Mouse (Mus musculus): Measurements from ENCODE around the gene Sema4c. TPM values are rescaled to one million over a fixed set of nuclear protein-coding genes. Genes with fewer than 3 reads are reported as not detected.

The Sema4c gene
- total and polyA plus RNA-seq, 3 experiments: 0.19 to 1.4 TPM; not detected in 1

GRCm38 (mm10) chr1:36559888-36560287 lies 1.7 kb upstream of the Sema4c start:
- H3K79me2 ChIP-seq (ENCODE audit: control insufficient read depth, insufficient read depth, low read length, poor library complexity): no peaks in the 10 kb centered on the region; the same call in 1 of the 2 replicates
- no peak for DNase-seq (ENCODE audit: low read depth, low spot score)
- H3K27me3 ChIP-seq (ENCODE audit: control insufficient read depth in 1 of 2, insufficient read depth in 2 of 2, low read length in 2 of 2): peaks cover 13% of the 10 kb centered on the region in 2 experiments
- H3K9ac ChIP-seq (ENCODE audit: control insufficient read depth, low read depth, low read length, poor library complexity, severe bottlenecking): no peak overlapping the region
- peaks cover 2 to 10% of the 10 kb centered on the region in 2 experiments; a peak in 3 of 4 replicates for H3K4me1 ChIP-seq (ENCODE audit: control insufficient read depth in 1 of 2, insufficient read depth in 2 of 2, low read length in 2 of 2)
- H3K9me3 ChIP-seq (replicated peaks; ENCODE audit: insufficient read depth, low read length): no peaks in the 10 kb centered on the region
- TF ChIP-seq MYC (IDR thresholded peaks at IDR 0.05; ENCODE audit: low read depth, low read length): no peak
- TF ChIP-seq MAX (IDR thresholded peaks at IDR 0.05; ENCODE audit: low read length): no peak
- TF ChIP-seq POLR2AphosphoS5 (IDR thresholded peaks at IDR 0.05; ENCODE audit: borderline replicate concordance, low read depth, low read length): no peak
- TF ChIP-seq CHD1 (IDR thresholded peaks at IDR 0.05; ENCODE audit: low read depth, low read length): no peak
- no peak for TF ChIP-seq UBTF (IDR thresholded peaks at IDR 0.05; ENCODE audit: borderline replicate concordance, insufficient read depth, low read depth, low read length)
- no peak for TF ChIP-seq KAT2A (conservative IDR thresholded peaks at IDR 0.05; ENCODE audit: low read depth, low read length)
- no peak for TF ChIP-seq RAD21 (IDR thresholded peaks at IDR 0.05; ENCODE audit: low read depth, low read length)
- no peak for TF ChIP-seq MAFK (IDR thresholded peaks at IDR 0.05; ENCODE audit: borderline replicate concordance, low read depth, low read length)
- TF ChIP-seq EP300 (IDR thresholded peaks at IDR 0.05; ENCODE audit: low read depth in 1 of 2, low read length in 2 of 2): no peak
- TF ChIP-seq ZMIZ1 (IDR thresholded peaks at IDR 0.05; ENCODE audit: low read depth, low read length): no peak
- no peak for TF ChIP-seq SMC3 (IDR thresholded peaks at IDR 0.05; ENCODE audit: low read depth, low read length)
- TF ChIP-seq GABPA (IDR thresholded peaks at IDR 0.05; ENCODE audit: low read depth, low read length): no peak
- TF ChIP-seq GATA1 (IDR thresholded peaks at IDR 0.05; ENCODE audit: low read depth, low read length): no peak
- TF ChIP-seq ETS1 (IDR thresholded peaks at IDR 0.05; ENCODE audit: low read depth, low read length): no peak
- no peak for TF ChIP-seq ELF1 (IDR thresholded peaks at IDR 0.05; ENCODE audit: low read depth, low read length)
- no peak for TF ChIP-seq MEF2A (IDR thresholded peaks at IDR 0.05; ENCODE audit: extremely low read depth, insufficient replicate concordance, low read depth, low read length, poor library complexity, severe bottlenecking)
- TF ChIP-seq ZNF384 (IDR thresholded peaks at IDR 0.05; ENCODE audit: low read depth, low read length): no peak
- H3K27ac ChIP-seq (ENCODE audit: control insufficient read depth, low read depth, low read length): no peak overlapping the region
- H3K4me3 ChIP-seq (ENCODE audit: control insufficient read depth in 1 of 2, insufficient read depth in 1 of 2, low read depth in 2 of 2, low read length in 2 of 2): no peak overlapping the region
- no peaks in the 10 kb centered on the region for H3K36me3 ChIP-seq (ENCODE audit: control insufficient read depth in 1 of 2, insufficient read depth in 2 of 2, low read length in 2 of 2)

GRCm38 (mm10) chr1:36559256-36559655 lies 1.1 kb upstream of the Sema4c start:
- H3K4me1 ChIP-seq (ENCODE audit: control insufficient read depth in 1 of 2, insufficient read depth in 2 of 2, low read length in 2 of 2): peaks cover 2 to 10% of the 10 kb centered on the region in 2 experiments; a peak in 3 of 4 replicates
- no peaks in the 10 kb centered on the region for H3K36me3 ChIP-seq (ENCODE audit: control insufficient read depth in 1 of 2, insufficient read depth in 2 of 2, low read length in 2 of 2)
- no peaks in the 10 kb centered on the region; the same call in 1 of the 2 replicates for H3K79me2 ChIP-seq (ENCODE audit: control insufficient read depth, insufficient read depth, low read length, poor library complexity)
- no peak overlapping the region for H3K4me3 ChIP-seq (ENCODE audit: control insufficient read depth in 1 of 2, insufficient read depth in 1 of 2, low read depth in 2 of 2, low read length in 2 of 2)
- H3K27me3 ChIP-seq (ENCODE audit: control insufficient read depth in 1 of 2, insufficient read depth in 2 of 2, low read length in 2 of 2): peaks cover 13% of the 10 kb centered on the region in 2 experiments
- DNase-seq (ENCODE audit: low read depth, low spot score): no peak
- TF ChIP-seq SIN3A (IDR thresholded peaks at IDR 0.05; ENCODE audit: low read length): no peak
- no peak for TF ChIP-seq NELFE (IDR thresholded peaks at IDR 0.05; ENCODE audit: low read depth, low read length)
- TF ChIP-seq CHD1 (IDR thresholded peaks at IDR 0.05; ENCODE audit: low read depth, low read length): no peak
- no peak for TF ChIP-seq USF1 (IDR thresholded peaks at IDR 0.05; ENCODE audit: low read depth, low read length)
- no peak for TF ChIP-seq ELF1 (IDR thresholded peaks at IDR 0.05; ENCODE audit: low read depth, low read length)
- no peak for TF ChIP-seq MYC (IDR thresholded peaks at IDR 0.05; ENCODE audit: low read depth, low read length)
- TF ChIP-seq BHLHE40 (IDR thresholded peaks at IDR 0.05; ENCODE audit: borderline replicate concordance, low read depth, low read length): no peak
- TF ChIP-seq POLR2AphosphoS2 (IDR thresholded peaks at IDR 0.05; ENCODE audit: low read length): no peak
- H3K9me3 ChIP-seq (replicated peaks; ENCODE audit: insufficient read depth, low read length): no peaks in the 10 kb centered on the region
- no peak overlapping the region for H3K27ac ChIP-seq (ENCODE audit: control insufficient read depth, low read depth, low read length)
- H3K9ac ChIP-seq (ENCODE audit: control insufficient read depth, low read depth, low read length, poor library complexity, severe bottlenecking): no peak overlapping the region
